Mouse (Mus musculus): ENCODE measurements around the gene Gm11437. TPM values are rescaled to one million over a fixed set of nuclear protein-coding genes. Genes with fewer than 3 reads are reported as not detected.
A peak's percentile ranks its signal among the peaks of the same experiment; 100 is the strongest.

Gene Gm11437
- polyA plus RNA-seq, 1 experiment from 2014 or later, result not detected

DNA sequence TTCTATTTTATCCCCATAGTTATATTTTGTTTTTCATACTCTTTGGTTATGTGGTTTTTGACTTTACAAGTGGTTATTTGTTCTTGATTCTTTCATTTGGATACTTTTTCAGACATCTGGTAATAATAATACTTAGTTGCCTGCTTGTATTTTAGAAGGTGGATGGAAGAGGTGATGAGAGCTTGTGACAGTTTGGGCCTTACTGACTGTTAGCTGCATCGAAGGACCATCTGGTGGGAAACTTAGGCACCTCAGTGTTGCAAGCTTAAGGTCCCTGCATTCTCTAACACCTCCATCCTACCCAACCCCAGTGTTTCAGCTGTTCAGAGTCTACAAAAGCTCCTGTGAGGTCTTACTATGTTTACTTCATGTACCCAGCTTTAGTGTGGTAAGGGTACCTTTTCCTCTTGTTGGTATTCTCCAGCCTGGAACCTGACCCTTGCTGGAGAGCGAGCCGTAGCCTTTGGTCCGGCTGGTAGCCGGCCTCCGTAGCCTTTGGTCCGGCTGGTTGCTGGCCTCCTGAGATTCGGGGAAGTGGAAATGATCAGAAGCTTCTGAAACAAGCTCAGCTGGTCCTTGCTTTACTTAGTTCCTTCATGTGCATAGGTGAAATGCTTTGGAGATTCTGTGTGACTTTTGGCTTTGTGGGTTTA, 23.4 kb upstream of the Gm11437 start:
- H3K27me3 ChIP-seq (ENCODE audit: control insufficient read depth, insufficient read depth, low read length), result no peaks in the 10 kb centered on the region
- H3K9ac ChIP-seq (ENCODE audit: low read length), result no peak overlapping the region
- TF ChIP-seq EP300 (optimal IDR thresholded peaks at IDR 0.05) (no peak), CTCF (IDR thresholded peaks at IDR 0.05; ENCODE audit: low read depth) (no peak)
- H3K4me1 ChIP-seq (replicated peaks; ENCODE audit: control insufficient read depth, insufficient read depth), result no peaks in the 10 kb centered on the region
- H3K27ac ChIP-seq (replicated peaks), result no peak overlapping the region
- DNase-seq (ENCODE audit: low spot score) (no peak), ATAC-seq (ENCODE audit: low FRiP score, low TSS enrichment) (no peak)
- no peak overlapping the region for H3K4me3 ChIP-seq (ENCODE audit: low read depth, low read length)
- WGBS, result 88% methylated on average over 8 of the region's 8 CpGs
- H3K9me3 ChIP-seq (ENCODE audit: control insufficient read depth, low read length), result no peaks in the 10 kb centered on the region
- no peak overlapping the region for H3K4me2 ChIP-seq (replicated peaks; ENCODE audit: low read depth)
- H3K36me3 ChIP-seq (ENCODE audit: control insufficient read depth, insufficient read depth, low read length), result no peaks in the 10 kb centered on the region

DNA sequence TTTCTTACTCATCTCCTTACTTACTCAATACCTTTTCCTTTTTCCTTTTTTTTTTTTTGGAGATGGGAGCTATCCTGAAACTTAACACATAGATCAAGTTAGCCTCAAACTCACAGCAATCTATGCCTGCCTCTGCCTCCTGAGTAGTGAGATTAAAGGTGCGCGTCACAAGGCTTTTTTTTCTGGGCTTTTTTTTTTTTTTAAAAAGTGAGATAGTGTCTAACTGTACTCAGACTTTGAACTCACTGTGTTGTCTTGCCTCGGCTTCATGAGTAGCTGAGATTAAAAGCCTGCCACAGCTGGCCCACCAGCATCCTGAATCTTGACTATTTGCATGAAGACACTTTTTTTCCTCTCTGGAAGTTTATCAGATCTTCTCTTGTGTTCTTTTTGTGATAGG, 21.3 kb upstream of the Gm11437 start:
- no peaks in the 10 kb centered on the region for H3K9me3 ChIP-seq (ENCODE audit: control insufficient read depth, low read length)
- DNase-seq (ENCODE audit: low spot score) (no peak), ATAC-seq (ENCODE audit: low FRiP score, low TSS enrichment) (no peak)
- TF ChIP-seq CTCF (IDR thresholded peaks at IDR 0.05; ENCODE audit: low read depth) (no peak), EP300 (optimal IDR thresholded peaks at IDR 0.05) (no peak)
- H3K27me3 ChIP-seq (ENCODE audit: control insufficient read depth, insufficient read depth, low read length), result no peaks in the 10 kb centered on the region
- H3K27ac ChIP-seq (replicated peaks), result no peak overlapping the region
- H3K36me3 ChIP-seq (ENCODE audit: control insufficient read depth, insufficient read depth, low read length), result no peaks in the 10 kb centered on the region
- H3K4me3 ChIP-seq (ENCODE audit: low read depth, low read length), result no peak overlapping the region
- no peak overlapping the region for H3K9ac ChIP-seq (ENCODE audit: low read length)
- H3K4me2 ChIP-seq (replicated peaks; ENCODE audit: low read depth), result no peak overlapping the region
- 72% methylated on average over 3 of the region's 3 CpGs for WGBS
- H3K4me1 ChIP-seq (replicated peaks; ENCODE audit: control insufficient read depth, insufficient read depth), result no peaks in the 10 kb centered on the region

DNA sequence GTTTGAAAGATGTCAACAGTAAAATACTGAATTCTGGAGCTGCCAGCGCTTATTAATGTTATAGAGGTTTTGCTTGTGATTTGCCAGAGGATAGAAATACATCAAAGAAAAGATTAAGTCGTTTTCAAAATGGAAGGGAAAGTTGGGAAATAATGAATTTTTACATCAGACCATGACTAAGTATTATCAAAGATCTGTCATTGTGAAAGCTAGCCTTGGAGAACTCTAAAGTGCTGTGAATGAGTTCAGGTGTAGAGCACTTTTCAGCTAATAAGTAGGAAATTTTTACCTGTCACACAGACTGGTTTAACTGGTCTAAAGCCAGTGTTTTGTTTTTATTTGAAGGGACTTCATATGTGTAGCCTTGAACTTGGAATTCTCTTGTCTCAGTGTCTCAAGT, 14.0 kb upstream of the Gm11437 start:
- Histone ChIP-seq H3K9me3 (ENCODE audit: control insufficient read depth, low read length) (no peaks in the 10 kb centered on the region), H3K9ac (ENCODE audit: low read length) (no peak overlapping the region), H3K27ac (replicated peaks) (no peak overlapping the region), H3K27me3 (ENCODE audit: control insufficient read depth, insufficient read depth, low read length) (no peaks in the 10 kb centered on the region), H3K4me2 (replicated peaks; ENCODE audit: low read depth) (peak overlapping the region; percentile 96), H3K4me3 (ENCODE audit: low read depth, low read length) (no peak overlapping the region), H3K4me1 (replicated peaks; ENCODE audit: control insufficient read depth, insufficient read depth) (0 out of 2 replicates have a peak, but pooled peaks cover 2% of the 10 kb centered on the region), H3K36me3 (ENCODE audit: control insufficient read depth, insufficient read depth, low read length) (no peaks in the 10 kb centered on the region)
- DNase-seq (ENCODE audit: low spot score) (no peak), ATAC-seq (ENCODE audit: low FRiP score, low TSS enrichment) (no peak)
- TF ChIP-seq CTCF (IDR thresholded peaks at IDR 0.05; ENCODE audit: low read depth) (no peak), EP300 (optimal IDR thresholded peaks at IDR 0.05) (no peak)
- 59% methylated on average over 2 of the region's 2 CpGs for WGBS

DNA sequence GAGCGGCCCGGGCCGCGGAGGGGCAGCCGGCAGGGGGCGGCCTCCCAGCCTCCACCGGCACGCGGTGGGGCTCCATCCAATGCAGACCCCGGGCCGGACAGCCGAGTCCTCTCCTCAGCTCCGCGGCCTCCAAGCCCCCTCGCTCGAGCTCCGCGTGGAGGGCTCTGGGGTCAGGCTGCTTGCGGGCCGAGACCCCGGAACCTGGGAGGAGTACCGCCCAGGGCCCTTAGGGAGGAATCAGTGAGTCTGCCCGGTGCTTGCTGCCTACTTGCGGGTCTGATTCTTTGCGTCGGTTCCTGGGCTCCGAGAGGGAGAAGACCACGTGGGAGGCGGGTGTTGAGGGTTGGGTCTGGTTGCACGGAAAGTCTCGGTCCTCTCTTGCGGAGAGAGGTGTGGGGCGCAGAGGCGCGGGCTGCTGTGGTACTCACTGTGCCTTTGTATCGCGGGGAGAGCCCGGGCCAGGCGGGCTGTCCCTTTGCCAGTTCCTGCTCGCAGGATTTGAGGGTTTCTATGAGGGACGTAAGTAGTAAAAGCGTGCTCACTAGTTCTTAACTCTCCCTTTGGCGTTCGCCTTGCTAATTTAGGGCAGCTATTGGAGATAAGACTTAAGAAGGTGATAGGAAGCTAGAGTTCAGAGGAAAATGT, 12.8 kb upstream of the Gm11437 start:
- under 1% methylated on average over 44 of the region's 44 CpGs for WGBS
- peak overlapping the region; percentile 93 for H3K27ac ChIP-seq (replicated peaks)
- H3K9me3 ChIP-seq (ENCODE audit: control insufficient read depth, low read length), result no peaks in the 10 kb centered on the region
- TF ChIP-seq CTCF (IDR thresholded peaks at IDR 0.05; ENCODE audit: low read depth), result peak; percentile 47; the same call in 1 of the 2 replicates
- TF ChIP-seq EP300 (optimal IDR thresholded peaks at IDR 0.05), result no peak
- peak overlapping the region; percentile 82 for H3K9ac ChIP-seq (ENCODE audit: low read length)
- H3K4me3 ChIP-seq (ENCODE audit: low read depth, low read length), result peak overlapping the region; percentile 86
- peak overlapping the region; percentile 96 for H3K4me2 ChIP-seq (replicated peaks; ENCODE audit: low read depth)
- ATAC-seq (ENCODE audit: low FRiP score, low TSS enrichment) (peak; percentile 55), DNase-seq (ENCODE audit: low spot score) (peak; percentile 81)
- H3K4me1 ChIP-seq (replicated peaks; ENCODE audit: control insufficient read depth, insufficient read depth), result 0 out of 2 replicates have a peak, but pooled peaks cover 2% of the 10 kb centered on the region
- H3K36me3 ChIP-seq (ENCODE audit: control insufficient read depth, insufficient read depth, low read length), result no peaks in the 10 kb centered on the region
- H3K27me3 ChIP-seq (ENCODE audit: control insufficient read depth, insufficient read depth, low read length), result no peaks in the 10 kb centered on the region

DNA sequence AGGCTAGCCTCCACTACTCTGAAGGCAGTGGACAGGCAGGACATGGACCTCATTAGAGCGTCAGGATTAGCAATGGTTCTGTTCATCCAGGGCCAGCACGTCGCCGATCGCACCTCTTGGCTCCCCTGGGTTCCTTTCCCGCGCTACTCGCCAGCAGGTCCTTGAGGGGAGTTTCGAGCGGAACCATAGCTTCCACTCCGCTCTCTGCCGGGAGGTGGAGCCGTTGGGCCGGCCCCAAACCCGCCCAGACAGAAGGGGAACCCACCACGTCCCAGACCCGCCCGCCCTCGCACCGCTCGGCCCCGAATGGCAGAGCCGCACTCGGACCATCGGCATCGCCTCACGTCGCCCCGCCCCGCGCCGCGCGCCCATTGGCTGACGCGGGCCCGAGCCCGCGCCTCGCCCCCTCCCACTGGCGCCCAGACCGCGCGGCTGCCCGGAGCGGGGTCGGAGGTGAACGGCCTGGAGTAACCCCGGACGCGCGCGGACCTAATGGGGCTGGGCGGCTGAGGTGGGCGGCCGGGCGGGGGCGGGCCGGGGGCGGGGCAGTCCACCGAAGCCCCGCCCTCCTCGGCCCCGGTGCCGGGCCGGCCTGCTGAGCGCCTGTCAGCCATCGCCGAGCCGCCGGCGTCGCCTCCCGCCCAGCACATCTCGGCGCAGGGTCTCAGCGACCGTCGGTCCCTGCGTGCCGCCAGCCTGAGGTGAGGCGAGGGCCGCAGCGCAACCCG, 12.1 kb upstream of the Gm11437 start:
- H3K27me3 ChIP-seq (ENCODE audit: control insufficient read depth, insufficient read depth, low read length), result no peaks in the 10 kb centered on the region
- peak overlapping the region; percentile 86 for H3K4me3 ChIP-seq (ENCODE audit: low read depth, low read length)
- under 1% methylated on average over 42 of the region's 85 CpGs for WGBS
- H3K4me1 ChIP-seq (replicated peaks; ENCODE audit: control insufficient read depth, insufficient read depth), result 0 out of 2 replicates have a peak, but pooled peaks cover 2% of the 10 kb centered on the region
- H3K27ac ChIP-seq (replicated peaks), result peak overlapping the region; percentile 93
- H3K9me3 ChIP-seq (ENCODE audit: control insufficient read depth, low read length), result no peaks in the 10 kb centered on the region
- H3K36me3 ChIP-seq (ENCODE audit: control insufficient read depth, insufficient read depth, low read length), result no peaks in the 10 kb centered on the region
- H3K9ac ChIP-seq (ENCODE audit: low read length), result peak overlapping the region; percentile 82
- H3K4me2 ChIP-seq (replicated peaks; ENCODE audit: low read depth), result peak overlapping the region; percentile 96
- TF ChIP-seq EP300 (optimal IDR thresholded peaks at IDR 0.05), result no peak
- TF ChIP-seq CTCF (IDR thresholded peaks at IDR 0.05; ENCODE audit: low read depth), result peak; percentile 79
- ATAC-seq (ENCODE audit: low FRiP score, low TSS enrichment), result peak; percentile 98
- peak; percentile 96 for DNase-seq (ENCODE audit: low spot score)
